21 mouse cellular contexts compared by ENCODE assay signal in the genomic region with DNA sequence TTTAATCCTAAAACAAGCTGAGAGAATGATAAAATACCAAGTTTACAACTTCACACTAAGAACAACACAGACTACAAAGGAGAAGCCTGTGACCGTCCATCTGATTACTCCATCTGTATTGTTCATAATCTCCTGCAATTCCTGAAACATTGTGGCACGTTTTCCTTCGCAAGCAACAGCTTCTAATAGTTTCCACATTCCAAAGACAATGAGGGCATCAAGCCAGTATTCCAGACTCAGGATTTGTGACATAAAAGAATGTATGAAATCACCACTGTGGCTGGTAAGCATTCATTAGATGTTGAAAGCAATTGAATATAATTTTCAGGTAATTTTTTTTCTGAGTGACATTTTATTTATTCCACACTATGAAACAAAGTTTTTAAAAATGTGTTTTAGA.
DNase-seq lines count a peak whose midpoint lies in the region; ATAC-seq and TF ChIP-seq lines count a peak whose summit lies in the region.
"Had no signal": no experiment of that assay in that cellular context is flagged by ENCODE, and none has a peak within 500 bp of the region (broad histone marks: within the 10 kb centered on the region; RNA-seq: fewer than 3 reads in every experiment).

No protein-coding gene starts in this region.

- ATAC-seq in forebrain, embryonic 14.5 days = no peak
- no peak for ATAC-seq in forebrain, postnatal 0 days
- ATAC-seq in lung, embryonic 14.5 days (ENCODE audit: insufficient read depth) = no peak
- no peak for ATAC-seq in erythroblast, adult 5-6 weeks (replicated peaks; ENCODE audit: low FRiP score, poor library complexity, severe bottlenecking)
- ATAC-seq: forebrain, embryonic 16.5 days; intestine, embryonic 15.5 days had no signal

- DNase-seq in forebrain, embryonic 14.5 days (ENCODE audit: low spot score) = peak; percentile 18
- DNase-seq in forebrain, postnatal 0 days = no peak
- DNase-seq in heart, postnatal 4 days = peak; percentile 4
- DNase-seq in heart, postnatal 36 days = no peak
- DNase-seq in lung, embryonic 14.5 days = peak; percentile 35
- no peak for DNase-seq in lung, postnatal 36 days
- peak; percentile 8 for DNase-seq in gonadal fat pad, adult 2 months (ENCODE audit: low read depth)
- DNase-seq: adrenal gland, adult 8-10 months; adrenal gland, postnatal 36 days; cerebellum, adult 11 months; cerebellum, adult 9-10 months; cerebellum, postnatal 25 days; gastrocnemius, postnatal 14 days; kidney, adult 18-20 months had no signal

- intact Hi-C loops in heart, postnatal 36 days (cut with DNase I) = no loop called here

- no peaks in the 10 kb centered on the region for H3K36me3 ChIP-seq in forebrain, embryonic 14.5 days (ENCODE audit: control insufficient read depth, insufficient read depth, low read length)
- no peaks in the 10 kb centered on the region for H3K36me3 ChIP-seq in forebrain, postnatal 0 days (ENCODE audit: insufficient read depth)
- H3K36me3 ChIP-seq in lung, embryonic 14.5 days (ENCODE audit: insufficient read depth) = no peaks in the 10 kb centered on the region
- H3K36me3 ChIP-seq: embryonic facial prominence, embryonic 15.5 days; hindbrain, embryonic 10.5 days; intestine, embryonic 15.5 days had no signal

- H3K4me1 ChIP-seq in forebrain, embryonic 14.5 days (ENCODE audit: control insufficient read depth, insufficient read depth, low read length) = no peaks in the 10 kb centered on the region
- no peaks in the 10 kb centered on the region for H3K4me1 ChIP-seq in forebrain, postnatal 0 days (ENCODE audit: insufficient read depth)
- no peaks in the 10 kb centered on the region for H3K4me1 ChIP-seq in lung, embryonic 14.5 days (ENCODE audit: insufficient read depth)
- H3K4me1 ChIP-seq: embryonic facial prominence, embryonic 15.5 days; hindbrain, embryonic 10.5 days; intestine, embryonic 15.5 days had no signal

- no peaks in the 10 kb centered on the region for H3K27me3 ChIP-seq in forebrain, embryonic 14.5 days (replicated peaks; ENCODE audit: control insufficient read depth, insufficient read depth, low read length)
- no peaks in the 10 kb centered on the region for H3K27me3 ChIP-seq in forebrain, postnatal 0 days (ENCODE audit: insufficient read depth, low read length)
- H3K27me3 ChIP-seq in lung, embryonic 14.5 days (ENCODE audit: insufficient read depth, low read length) = no peaks in the 10 kb centered on the region
- H3K27me3 ChIP-seq: embryonic facial prominence, embryonic 15.5 days; intestine, embryonic 15.5 days had no signal

- TF ChIP-seq CTCF in forebrain, postnatal 0 days (IDR thresholded peaks at IDR 0.05; ENCODE audit: low read depth) = no peak
- TF ChIP-seq CTCF in lung, embryonic 14.5 days (IDR thresholded peaks at IDR 0.05; ENCODE audit: low read depth) = no peak

- no peaks in the 10 kb centered on the region for H3K9me3 ChIP-seq in forebrain, embryonic 14.5 days (replicated peaks; ENCODE audit: control insufficient read depth, low read length)
- H3K9me3 ChIP-seq in forebrain, postnatal 0 days (ENCODE audit: low read length) = no peaks in the 10 kb centered on the region
- no peaks in the 10 kb centered on the region for H3K9me3 ChIP-seq in lung, embryonic 14.5 days (ENCODE audit: low read depth, low read length)
- H3K9me3 ChIP-seq: embryonic facial prominence, embryonic 15.5 days; hindbrain, embryonic 10.5 days; intestine, embryonic 15.5 days had no signal

- no peak overlapping the region for H3K27ac ChIP-seq in forebrain, embryonic 14.5 days (ENCODE audit: low read depth, low read length)
- no peak overlapping the region for H3K27ac ChIP-seq in forebrain, postnatal 0 days (ENCODE audit: low read depth, low read length)
- H3K27ac ChIP-seq in lung, embryonic 14.5 days (ENCODE audit: low read depth) = no peak overlapping the region
- H3K27ac ChIP-seq: embryonic facial prominence, embryonic 15.5 days; hindbrain, embryonic 10.5 days; hindbrain, embryonic 14.5 days; intestine, embryonic 15.5 days had no signal

- no peak overlapping the region for H3K4me2 ChIP-seq in forebrain, embryonic 14.5 days (ENCODE audit: low read length)
- H3K4me2 ChIP-seq in forebrain, postnatal 0 days (ENCODE audit: low read depth) = no peak overlapping the region
- no peak overlapping the region for H3K4me2 ChIP-seq in lung, embryonic 14.5 days
- H3K4me2 ChIP-seq: embryonic facial prominence, embryonic 15.5 days; heart, embryonic 11.5 days; hindbrain, embryonic 14.5 days; intestine, embryonic 15.5 days had no signal

- H3K4me3 ChIP-seq in forebrain, embryonic 14.5 days (ENCODE audit: low read depth, low read length) = no peak overlapping the region
- no peak overlapping the region for H3K4me3 ChIP-seq in forebrain, postnatal 0 days (ENCODE audit: low read depth, low read length)
- no peak overlapping the region for H3K4me3 ChIP-seq in lung, embryonic 14.5 days (ENCODE audit: low read depth, low read length)
- H3K4me3 ChIP-seq: embryonic facial prominence, embryonic 15.5 days; hindbrain, embryonic 10.5 days; intestine, embryonic 15.5 days had no signal

- no peak overlapping the region for H3K9ac ChIP-seq in forebrain, embryonic 14.5 days (ENCODE audit: low read length)
- no peak overlapping the region for H3K9ac ChIP-seq in forebrain, postnatal 0 days
- no peak overlapping the region for H3K9ac ChIP-seq in lung, embryonic 14.5 days
- H3K9ac ChIP-seq: embryonic facial prominence, embryonic 15.5 days; hindbrain, embryonic 14.5 days; intestine, embryonic 15.5 days had no signal

- WGBS in forebrain, embryonic 14.5 days = 15% methylated on average over 3 of the region's 3 CpGs
- 8% methylated on average over 3 of the region's 3 CpGs for WGBS in forebrain, postnatal 0 days
- 43% methylated on average over 3 of the region's 3 CpGs for WGBS in lung, embryonic 14.5 days

Comparison
In these comparisons a context has a peak if more than half of its experiments do, and no peak if none do; other contexts are left out.
1. DNase-seq: peak in forebrain, embryonic 14.5 days (single experiment), heart, postnatal 4 days (single experiment), lung, embryonic 14.5 days (single experiment) and gonadal fat pad, adult 2 months (single experiment); none in forebrain, postnatal 0 days (single experiment), heart, postnatal 36 days (0 of 2) and lung, postnatal 36 days (single experiment).